Mouse (Mus musculus) thymus, adult 2 months (tissue): ENCODE results near the gene Terb1. TPM values are rescaled to one million over a fixed set of nuclear protein-coding genes. Genes with fewer than 3 reads are reported as not detected.

ENCODE experiments used
- DNase-seq: peaks from one replicate; pipeline ENCODE4 v3.0.0; 2021
- H3K27ac ChIP-seq: fragments of 200-500 bp; 2 replicates; pipeline ENCODE4 v1.5.1; 2012; ENCODE audit warnings: low read length, control low read depth; ENCODE audit not compliant: control insufficient read depth, insufficient read depth
- H3K27me3 ChIP-seq: fragments of 200-500 bp; 2 replicates; pipeline ENCODE4 v1.6.1; 2012; ENCODE audit warnings: mild to moderate bottlenecking, low read length, moderate library complexity, mixed read lengths; ENCODE audit not compliant: control insufficient read depth, insufficient read depth
- H3K36me3 ChIP-seq: fragments of 200-500 bp; 2 replicates; pipeline ENCODE4 v1.6.1; 2012; ENCODE audit warnings: mild to moderate bottlenecking, low read length, moderate library complexity; ENCODE audit not compliant: control insufficient read depth, insufficient read depth
- H3K4me1 ChIP-seq: fragments of 200-500 bp; replicated peaks from 2 replicates; pipeline ENCODE4 v1.6.1; 2012; ENCODE audit warnings: low read length; ENCODE audit not compliant: control insufficient read depth, insufficient read depth
- H3K4me3 ChIP-seq: fragments of 200-500 bp; 2 replicates; pipeline ENCODE4 v1.5.1; 2012; ENCODE audit warnings: mild to moderate bottlenecking, low read length, control low read depth, moderate library complexity; ENCODE audit not compliant: control insufficient read depth, insufficient read depth
- CTCF ChIP-seq: fragments of 200-500 bp; IDR thresholded peaks from 2 replicates; pipeline ENCODE4 v1.5.1; 2012; ENCODE audit warnings: mild to moderate bottlenecking, control low read depth, low read length, moderate library complexity, borderline replicate concordance; ENCODE audit not compliant: control insufficient read depth, poor library complexity, insufficient read depth; ENCODE audit errors: extremely low read depth
- POLR2A ChIP-seq: fragments of 200-500 bp; IDR thresholded peaks from 2 replicates; pipeline ENCODE4 v1.6.1; 2012; ENCODE audit warnings: mild to moderate bottlenecking, low read length, control low read depth, moderate library complexity; ENCODE audit not compliant: control insufficient read depth, poor library complexity, insufficient read depth; ENCODE audit errors: extremely low read depth
- WGBS: fragments of 180-500 bp; shearing (Covaris S2); methylation state at CpG from one replicate; pipeline ENCODE4 v1.1.7; 2018; 5-methylcytosine and 5-hydroxymethylcytosine counted together
- polyA plus RNA-seq: library from polyadenylated mRNA; depleted of rRNA; stranded (reverse); fragments of >200 nt; gene quantifications from 2 replicates; pipeline ENCODE4 v1.2.3, GENCODE M21; 2012; rRNA removed

Gene Terb1
- polyA plus RNA-seq, result 0.03 and 0.08 TPM in 2 replicates

GRCm38 (mm10) chr8:104509061-104510006, at the start of gene Terb1:
Gene Terb1, minus strand, starts transcription at chr8:104509910.
- peak within 1 kb of the TSS; percentile 39 for H3K4me3 ChIP-seq
- peaks cover 5% of the 10 kb centered on the region for H3K4me1 ChIP-seq
- 9% methylated on average over 64 of the region's 64 CpGs for WGBS
- DNase-seq, result peak; percentile 38
- H3K27ac ChIP-seq, result no peak within 1 kb of the TSS
- H3K27me3 ChIP-seq, result no peaks in the 10 kb centered on the region
- TF ChIP-seq CTCF (no peak), POLR2A (no peak)
- peaks cover 11% of the 10 kb centered on the region for H3K36me3 ChIP-seq

DNA sequence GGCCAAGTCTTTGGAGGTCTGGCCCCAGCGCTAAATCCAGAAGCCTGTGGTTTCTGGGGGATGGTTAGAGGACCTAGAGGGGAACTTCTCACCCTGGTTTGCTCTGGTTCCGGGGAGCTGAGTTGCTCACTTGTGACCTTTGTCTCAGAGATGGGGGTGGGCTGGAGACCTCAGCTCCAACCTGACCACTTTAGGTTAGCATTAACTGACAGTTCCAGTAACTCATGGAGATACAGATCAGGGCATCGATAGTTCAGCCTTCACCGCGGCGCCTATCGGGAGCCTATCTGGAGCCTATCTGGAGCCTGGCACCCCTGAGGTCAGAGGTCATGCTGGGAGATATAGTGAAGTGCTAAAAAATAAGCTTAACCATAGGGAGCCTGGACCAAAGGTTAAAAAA, 47.5 kb upstream of the Terb1 start:
- WGBS, result 68% methylated on average over 7 of the region's 7 CpGs
- TF ChIP-seq CTCF (no peak), POLR2A (no peak)
- no peak for DNase-seq

DNA sequence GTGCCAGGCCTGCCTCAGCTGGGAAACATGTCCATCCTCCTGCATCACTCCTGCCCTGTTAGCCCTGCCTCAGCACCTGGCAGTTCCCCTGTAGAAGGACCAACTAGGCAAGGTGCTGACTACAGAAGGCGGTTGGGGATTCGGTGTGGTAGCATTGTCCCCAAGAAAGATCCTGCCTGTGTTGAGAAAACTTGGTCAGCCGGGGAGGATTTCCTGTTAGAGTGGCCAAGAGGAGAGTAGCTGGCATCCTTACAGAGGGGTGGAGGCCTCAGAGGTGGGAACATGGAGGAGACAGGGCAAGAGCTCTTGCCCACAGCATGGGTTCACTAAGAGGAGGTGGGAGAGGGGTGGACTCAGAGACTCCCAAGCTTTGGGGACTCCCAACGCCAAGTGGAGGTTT, 45.5 kb upstream of the Terb1 start:
- Histone ChIP-seq H3K4me1 (no peaks in the 10 kb centered on the region), H3K36me3 (no peaks in the 10 kb centered on the region), H3K4me3 (no peak overlapping the region), H3K27me3 (no peaks in the 10 kb centered on the region), H3K27ac (no peak overlapping the region)
- DNase-seq, result no peak
- TF ChIP-seq CTCF, result no peak
- no peak for TF ChIP-seq POLR2A
- 86% methylated on average over 4 of the region's 4 CpGs for WGBS

More for the DNA sequence above, 47.5 kb upstream of the Terb1 start:
- H3K36me3 ChIP-seq, result no peaks in the 10 kb centered on the region
- no peak overlapping the region for H3K27ac ChIP-seq
- no peak overlapping the region for H3K4me3 ChIP-seq
- no peaks in the 10 kb centered on the region for H3K27me3 ChIP-seq
- no peaks in the 10 kb centered on the region for H3K4me1 ChIP-seq

DNA sequence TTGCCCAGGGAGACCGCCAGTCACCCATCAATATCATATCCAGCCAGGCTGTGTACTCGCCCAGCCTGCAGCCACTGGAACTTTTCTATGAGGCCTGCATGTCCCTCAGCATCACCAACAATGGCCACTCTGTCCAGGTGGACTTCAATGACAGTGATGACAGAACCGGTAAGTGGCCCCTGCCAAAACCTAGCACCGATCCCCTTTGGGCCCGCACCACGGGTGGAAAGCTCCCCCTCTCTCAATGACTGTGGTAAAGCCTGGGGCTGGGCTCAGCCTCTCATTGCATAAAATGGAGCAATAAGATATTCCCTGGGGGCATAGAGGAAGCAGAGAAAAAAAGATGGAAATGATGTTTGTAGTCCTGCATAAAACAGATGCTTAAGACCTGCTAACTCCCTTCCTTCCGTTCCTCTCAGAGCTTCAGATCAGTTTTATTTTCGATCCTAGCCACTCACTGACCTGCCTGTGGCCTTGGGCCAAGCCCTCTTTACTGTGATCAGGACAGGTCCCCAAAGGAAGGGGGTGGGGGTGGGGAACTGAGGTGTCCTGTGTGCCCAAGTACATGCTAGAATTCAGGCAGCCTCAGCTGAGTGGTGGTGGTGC, 33.8 kb upstream of the Terb1 start:
- DNase-seq, result no peak
- Histone ChIP-seq H3K27me3 (peaks cover 23% of the 10 kb centered on the region), H3K27ac (no peak overlapping the region), H3K36me3 (no peaks in the 10 kb centered on the region), H3K4me3 (no peak overlapping the region), H3K4me1 (peaks cover 7% of the 10 kb centered on the region)
- WGBS, result 92% methylated on average over 8 of the region's 8 CpGs
- no peak for TF ChIP-seq CTCF
- no peak for TF ChIP-seq POLR2A

DNA sequence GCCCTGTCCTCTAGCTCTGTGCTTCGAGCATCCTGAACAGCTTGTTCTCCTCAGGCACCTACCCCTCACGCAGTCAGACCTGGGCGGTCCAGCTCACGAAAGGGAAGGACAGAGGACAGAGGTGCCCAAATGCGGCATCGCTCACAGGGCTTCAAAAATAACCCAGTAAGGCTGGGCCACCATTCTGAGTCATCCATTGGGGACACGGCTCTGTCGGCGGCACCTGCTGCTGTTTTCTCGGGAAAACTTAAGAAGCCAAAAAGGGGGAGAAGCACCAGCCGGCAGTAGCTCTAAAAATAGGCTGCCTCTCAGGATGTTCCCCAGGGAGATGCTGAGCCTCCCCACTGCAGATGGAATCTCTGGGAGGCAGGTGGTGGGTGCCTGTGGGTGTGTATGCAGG, 32.5 kb upstream of the Terb1 start:
- Histone ChIP-seq H3K27ac (no peak overlapping the region), H3K27me3 (peaks cover 23% of the 10 kb centered on the region), H3K4me3 (no peak overlapping the region), H3K36me3 (no peaks in the 10 kb centered on the region), H3K4me1 (peaks cover 7% of the 10 kb centered on the region)
- WGBS, result 38% methylated on average over 11 of the region's 11 CpGs
- DNase-seq, result no peak
- TF ChIP-seq POLR2A (no peak), CTCF (no peak)

DNA sequence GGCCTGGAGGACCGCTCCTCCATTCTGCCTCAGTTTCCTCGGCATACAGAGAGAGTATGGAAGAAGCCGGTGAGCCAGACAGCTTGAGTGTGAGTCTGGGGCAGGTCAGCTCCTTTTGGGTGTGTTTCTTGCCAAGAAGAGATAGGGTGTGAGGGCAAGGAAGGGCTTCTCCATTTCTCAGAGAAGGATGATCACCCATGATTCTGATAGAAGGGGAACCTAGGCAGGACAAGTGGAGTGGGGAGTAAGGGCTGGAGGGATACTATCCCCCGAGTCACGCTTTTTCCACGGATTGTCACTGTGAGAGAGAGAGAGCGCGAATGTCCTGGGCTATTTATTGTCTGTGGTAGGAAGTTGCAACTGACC, 31.8 kb upstream of the Terb1 start:
- no peak overlapping the region for H3K4me3 ChIP-seq
- DNase-seq, result no peak
- no peak overlapping the region for H3K27ac ChIP-seq
- TF ChIP-seq POLR2A (no peak), CTCF (no peak)
- peaks cover 7% of the 10 kb centered on the region for H3K4me1 ChIP-seq
- H3K36me3 ChIP-seq, result no peaks in the 10 kb centered on the region
- H3K27me3 ChIP-seq, result peaks cover 23% of the 10 kb centered on the region
- 27% methylated on average over 8 of the region's 8 CpGs for WGBS
